Comparison of ENCODE assay signal across 11 mouse cellular contexts in genomic region chr2:120578286-120578685, GRCm38 (mm10). TPM values are rescaled to one million over a fixed set of nuclear protein-coding genes. Genes with fewer than 3 reads are reported as not detected.
DNase-seq lines count a peak whose midpoint lies in the region; ATAC-seq and TF ChIP-seq lines count a peak whose summit lies in the region.
"Had no signal": no experiment of that assay in that cellular context is flagged by ENCODE, and none has a peak within 500 bp of the region (broad histone marks: within the 10 kb centered on the region; RNA-seq: fewer than 3 reads in every experiment).

No protein-coding gene starts in this region.

- TF ChIP-seq POLR2A in lung, adult 2 months (IDR thresholded peaks at IDR 0.05; ENCODE audit: borderline replicate concordance, extremely low read depth, low read depth, low read length): no peak
- TF ChIP-seq POLR2A in small intestine, adult 2 months (IDR thresholded peaks at IDR 0.05; ENCODE audit: low read depth, low read length): no peak

- H3K4me2 ChIP-seq in lung, embryonic 16.5 days (ENCODE audit: low read depth, low read length): no peak overlapping the region
- H3K4me2 ChIP-seq in intestine, embryonic 15.5 days (replicated peaks): no peak overlapping the region
- H3K4me2 ChIP-seq: neural tube, embryonic 13.5 days had no signal

- no peak for DNase-seq in lung, adult 2 months
- DNase-seq in R1 (ENCODE audit: low read depth, low spot score): peak; percentile 86
- no peak for DNase-seq in yolk sac, embryonic 10.5 days (ENCODE audit: low spot score)
- DNase-seq in cerebellum, adult 11-12 months: no peak
- DNase-seq: kidney, postnatal 14 days; right cerebral cortex, postnatal 25 days; thymus, postnatal 36 days had no signal

- TF ChIP-seq CTCF in lung, adult 2 months (IDR thresholded peaks at IDR 0.05; ENCODE audit: insufficient read depth, low read length): no peak
- no peak for TF ChIP-seq CTCF in small intestine, adult 2 months (IDR thresholded peaks at IDR 0.05; ENCODE audit: extremely low read depth, insufficient read length, insufficient replicate concordance, low read depth, low read length)

- peak; percentile 61; the same call in 1 of the 2 replicates for ATAC-seq in lung, embryonic 16.5 days (ENCODE audit: low read depth)
- ATAC-seq in intestine, embryonic 15.5 days: peak; percentile 73; the same call in 1 of the 2 replicates

- H3K4me1 ChIP-seq in lung, embryonic 16.5 days (replicated peaks; ENCODE audit: control insufficient read depth, insufficient read depth, low read length): peaks cover 3% of the 10 kb centered on the region
- peaks cover 11% of the 10 kb centered on the region for H3K4me1 ChIP-seq in lung, adult 2 months (ENCODE audit: control insufficient read depth, insufficient read depth, low read length)
- no peaks in the 10 kb centered on the region for H3K4me1 ChIP-seq in intestine, embryonic 15.5 days (replicated peaks)
- H3K4me1 ChIP-seq in small intestine, adult 2 months (ENCODE audit: control insufficient read depth, insufficient read depth, insufficient read length, low read length): peaks cover 8% of the 10 kb centered on the region
- H3K4me1 ChIP-seq: neural tube, embryonic 13.5 days had no signal

- H3K27me3 ChIP-seq in lung, embryonic 16.5 days (ENCODE audit: control insufficient read depth, insufficient read depth, low read depth, low read length): no peaks in the 10 kb centered on the region
- no peaks in the 10 kb centered on the region for H3K27me3 ChIP-seq in intestine, embryonic 15.5 days (replicated peaks)
- no peaks in the 10 kb centered on the region for H3K27me3 ChIP-seq in small intestine, adult 2 months (ENCODE audit: control insufficient read depth, insufficient read depth, low read length)
- H3K27me3 ChIP-seq: neural tube, embryonic 13.5 days had no signal

- no peaks in the 10 kb centered on the region for H3K9me3 ChIP-seq in lung, embryonic 16.5 days (ENCODE audit: control insufficient read depth, low read length)
- H3K9me3 ChIP-seq in intestine, embryonic 15.5 days: no peaks in the 10 kb centered on the region
- H3K9me3 ChIP-seq: neural tube, embryonic 13.5 days had no signal

- no peaks in the 10 kb centered on the region for H3K36me3 ChIP-seq in lung, embryonic 16.5 days (ENCODE audit: control insufficient read depth, insufficient read depth, low read length)
- H3K36me3 ChIP-seq in intestine, embryonic 15.5 days: no peaks in the 10 kb centered on the region
- no peaks in the 10 kb centered on the region for H3K36me3 ChIP-seq in small intestine, adult 2 months (ENCODE audit: control insufficient read depth, insufficient read depth, low read length)
- H3K36me3 ChIP-seq: neural tube, embryonic 13.5 days had no signal

- H3K4me3 ChIP-seq in lung, embryonic 16.5 days (ENCODE audit: low read length): no peak overlapping the region
- no peak overlapping the region for H3K4me3 ChIP-seq in lung, adult 2 months (replicated peaks; ENCODE audit: extremely low read depth, low read depth, low read length)
- no peak overlapping the region for H3K4me3 ChIP-seq in intestine, embryonic 15.5 days (replicated peaks)
- H3K4me3 ChIP-seq in small intestine, adult 2 months (ENCODE audit: low read depth, low read length): no peak overlapping the region
- H3K4me3 ChIP-seq: neural tube, embryonic 13.5 days had no signal

- 43% methylated on average over 5 of the region's 5 CpGs for WGBS in lung, embryonic 16.5 days
- WGBS in lung, adult 2 months: 26% methylated on average over 5 of the region's 5 CpGs
- 50% methylated on average over 5 of the region's 5 CpGs for WGBS in intestine, embryonic 15.5 days
- WGBS in small intestine, adult 2 months: 15% methylated on average over 5 of the region's 5 CpGs

- H3K27ac ChIP-seq in lung, embryonic 16.5 days (ENCODE audit: low read length): no peak overlapping the region
- no peak overlapping the region for H3K27ac ChIP-seq in intestine, embryonic 15.5 days
- peak overlapping the region; percentile 56; the same call in 1 of the 2 replicates for H3K27ac ChIP-seq in small intestine, adult 2 months (ENCODE audit: insufficient read depth, low read depth, low read length)
- H3K27ac ChIP-seq: neural tube, embryonic 13.5 days had no signal

- H3K9ac ChIP-seq in lung, embryonic 16.5 days (ENCODE audit: low read length): no peak overlapping the region
- H3K9ac ChIP-seq in intestine, embryonic 15.5 days: no peak overlapping the region
- H3K9ac ChIP-seq: neural tube, embryonic 13.5 days had no signal

RNA-seq across cellular contexts. Expression of gene Snap23, which starts 10.8 kb away (rescaled TPM):
- polyA plus RNA-seq in lung, embryonic 16.5 days (2015; fragmentation: Nextera tagmentation; extraction: Ambion mirVana): 57.2 and 59.6 TPM in 2 replicates
- polyA plus RNA-seq in lung, adult 2 months (2012; rRNA removed): 5.2 and 11.1 TPM in 2 replicates
- polyA plus RNA-seq in intestine, embryonic 15.5 days (2015; fragmentation: Nextera tagmentation; extraction: Ambion mirVana): 47.2 and 51.0 TPM in 2 replicates
- polyA plus RNA-seq in small intestine, adult 2 months (2012; rRNA removed): 2.3 and 3.6 TPM in 2 replicates

RNA-seq across cellular contexts. Expression of gene Zfp106, which starts 14.6 kb away (rescaled TPM):
- polyA plus RNA-seq in lung, embryonic 16.5 days (2015; fragmentation: Nextera tagmentation; extraction: Ambion mirVana): 37.4 and 45.1 TPM in 2 replicates
- 48.6 and 51.0 TPM in 2 replicates for polyA plus RNA-seq in lung, adult 2 months (2012; rRNA removed)
- polyA plus RNA-seq in intestine, embryonic 15.5 days (2015; fragmentation: Nextera tagmentation; extraction: Ambion mirVana): 46.1 and 46.5 TPM in 2 replicates
- 24.0 and 39.1 TPM in 2 replicates for polyA plus RNA-seq in small intestine, adult 2 months (2012; rRNA removed)

RNA-seq across cellular contexts. Expression of gene Haus2, which starts 30.9 kb away (rescaled TPM):
- polyA plus RNA-seq in lung, embryonic 16.5 days (2015; fragmentation: Nextera tagmentation; extraction: Ambion mirVana): 21.6 and 23.1 TPM in 2 replicates
- polyA plus RNA-seq in lung, adult 2 months (2012; rRNA removed): 2.1 and 3.2 TPM in 2 replicates
- polyA plus RNA-seq in intestine, embryonic 15.5 days (2015; fragmentation: Nextera tagmentation; extraction: Ambion mirVana): 21.3 and 22.3 TPM in 2 replicates
- polyA plus RNA-seq in small intestine, adult 2 months (2012; rRNA removed): 0.53 and 1.6 TPM in 2 replicates

RNA-seq across cellular contexts. Expression of gene Lrrc57, which starts 31.0 kb away (rescaled TPM):
- polyA plus RNA-seq in lung, embryonic 16.5 days (2015; fragmentation: Nextera tagmentation; extraction: Ambion mirVana): 29.9 and 31.1 TPM in 2 replicates
- polyA plus RNA-seq in lung, adult 2 months (2012; rRNA removed): 9.3 and 12.9 TPM in 2 replicates
- polyA plus RNA-seq in intestine, embryonic 15.5 days (2015; fragmentation: Nextera tagmentation; extraction: Ambion mirVana): 20.3 and 20.5 TPM in 2 replicates
- 4.3 and 13.1 TPM in 2 replicates for polyA plus RNA-seq in small intestine, adult 2 months (2012; rRNA removed)

RNA-seq across cellular contexts. Expression of gene Stard9, which starts 50.6 kb away (rescaled TPM):
- polyA plus RNA-seq in lung, embryonic 16.5 days (2015; fragmentation: Nextera tagmentation; extraction: Ambion mirVana): 10.3 and 14.6 TPM in 2 replicates
- polyA plus RNA-seq in lung, adult 2 months (2012; rRNA removed): 28.3 and 34.7 TPM in 2 replicates
- 2.9 and 3.3 TPM in 2 replicates for polyA plus RNA-seq in intestine, embryonic 15.5 days (2015; fragmentation: Nextera tagmentation; extraction: Ambion mirVana)
- polyA plus RNA-seq in small intestine, adult 2 months (2012; rRNA removed): 1.2 and 2.1 TPM in 2 replicates
